Mouse (Mus musculus): Measurements from ENCODE around the gene Adamts14. TPM values are rescaled to one million over a fixed set of nuclear protein-coding genes. Genes with fewer than 3 reads are reported as not detected.

The Adamts14 gene
- polyA plus RNA-seq, 1 experiment from 2014 or later, result 0.28 TPM

DNA sequence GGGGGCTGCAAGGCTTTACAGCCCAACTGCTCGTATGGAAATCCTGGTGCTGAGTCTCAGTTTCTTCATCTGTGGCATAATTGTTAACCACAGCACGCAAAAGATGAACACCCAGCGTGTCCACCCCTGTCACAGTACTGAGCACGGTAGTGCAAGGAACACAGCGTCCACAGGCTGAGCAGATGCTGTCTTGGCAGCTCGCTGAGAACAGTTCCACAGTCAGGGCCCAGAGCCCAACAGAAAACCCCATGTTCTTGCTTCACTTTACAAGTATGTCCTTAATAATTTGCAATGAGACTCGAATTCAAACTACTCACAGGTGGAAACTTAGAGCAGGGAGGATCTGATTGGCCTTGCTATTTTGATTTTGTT is 592 bp upstream of the Adamts14 start:
- Histone ChIP-seq H3K27ac (no peak overlapping the region), H3K9ac (replicated peaks) (peak overlapping the region; percentile 57; the same call in 1 of the 2 replicates), H3K4me2 (replicated peaks) (peak overlapping the region; percentile 96), H3K9me3 (no peaks in the 10 kb centered on the region), H3K4me1 (replicated peaks) (peaks cover 10% of the 10 kb centered on the region; the same call in 1 of the 2 replicates), H3K36me3 (no peaks in the 10 kb centered on the region), H3K4me3 (replicated peaks) (peak overlapping the region; percentile 49), H3K27me3 (peaks cover 47% of the 10 kb centered on the region)
- 48% methylated on average over 7 of the region's 7 CpGs for WGBS
- ATAC-seq, result peak; percentile 7; the same call in 1 of the 2 replicates

DNA sequence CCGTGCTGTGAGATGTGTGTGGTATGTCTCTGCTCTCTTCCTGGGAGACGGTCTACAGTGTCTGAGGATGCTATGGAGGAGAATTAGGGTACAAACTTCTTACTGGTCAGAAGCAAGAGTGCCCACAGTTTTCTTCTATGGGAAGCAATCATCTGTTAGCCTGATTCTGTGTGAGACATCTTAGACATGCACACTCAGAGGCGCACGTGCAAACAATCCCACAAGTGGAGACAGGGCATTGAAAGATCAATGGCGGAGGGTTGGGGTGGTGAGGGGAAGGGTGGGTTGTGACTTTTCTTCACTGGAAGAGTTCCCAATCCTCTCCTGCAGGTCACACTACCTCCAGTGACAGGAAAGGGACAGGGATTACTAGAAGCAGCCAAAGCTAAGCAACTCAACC is 607 bp downstream of the Adamts14 start:
- peak overlapping the region; percentile 96 for H3K4me2 ChIP-seq (replicated peaks)
- no peak; the same call in 1 of the 2 replicates for ATAC-seq
- H3K4me3 ChIP-seq (replicated peaks), result peak overlapping the region; percentile 49
- H3K27me3 ChIP-seq, result peaks cover 47% of the 10 kb centered on the region
- peaks cover 10% of the 10 kb centered on the region; the same call in 1 of the 2 replicates for H3K4me1 ChIP-seq (replicated peaks)
- no peaks in the 10 kb centered on the region for H3K36me3 ChIP-seq
- peak overlapping the region; percentile 57; the same call in 1 of the 2 replicates for H3K9ac ChIP-seq (replicated peaks)
- no peak overlapping the region for H3K27ac ChIP-seq
- 41% methylated on average over 5 of the region's 5 CpGs for WGBS
- no peaks in the 10 kb centered on the region for H3K9me3 ChIP-seq

DNA sequence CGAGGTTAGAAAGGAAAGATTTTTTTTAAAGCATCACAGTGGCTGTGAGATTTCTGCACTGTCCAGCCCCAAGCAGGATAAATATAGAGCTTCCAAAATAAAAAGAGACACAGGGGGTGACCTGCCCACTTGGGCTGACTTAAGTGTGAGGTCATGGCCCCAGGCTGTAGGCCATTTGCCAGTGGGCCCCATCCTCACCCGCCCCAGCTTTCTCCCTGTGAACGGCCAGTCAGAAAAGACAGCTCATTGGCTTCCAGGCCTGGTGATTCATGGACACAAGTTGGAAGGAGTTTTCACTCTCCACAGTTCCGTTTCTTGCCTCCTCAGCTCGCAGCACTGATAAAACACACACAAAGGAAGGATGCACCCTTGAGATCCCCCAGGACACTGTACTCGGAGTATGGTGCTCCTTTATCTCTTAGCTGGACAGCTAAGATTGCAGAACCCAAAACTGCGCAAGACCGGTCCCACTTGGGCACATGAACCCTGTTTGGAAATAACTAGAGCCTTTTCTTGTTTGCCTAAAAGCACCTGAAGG is 1.1 kb downstream of the Adamts14 start:
- no peaks in the 10 kb centered on the region for H3K36me3 ChIP-seq
- H3K4me2 ChIP-seq (replicated peaks), result no peak overlapping the region
- H3K4me1 ChIP-seq (replicated peaks), result peaks cover 10% of the 10 kb centered on the region; the same call in 1 of the 2 replicates
- no peak overlapping the region for H3K27ac ChIP-seq
- peaks cover 47% of the 10 kb centered on the region for H3K27me3 ChIP-seq
- WGBS, result 63% methylated on average over 8 of the region's 8 CpGs
- no peak overlapping the region for H3K4me3 ChIP-seq (replicated peaks)
- H3K9me3 ChIP-seq, result no peaks in the 10 kb centered on the region
- no peak for ATAC-seq
- no peak overlapping the region for H3K9ac ChIP-seq (replicated peaks)

DNA sequence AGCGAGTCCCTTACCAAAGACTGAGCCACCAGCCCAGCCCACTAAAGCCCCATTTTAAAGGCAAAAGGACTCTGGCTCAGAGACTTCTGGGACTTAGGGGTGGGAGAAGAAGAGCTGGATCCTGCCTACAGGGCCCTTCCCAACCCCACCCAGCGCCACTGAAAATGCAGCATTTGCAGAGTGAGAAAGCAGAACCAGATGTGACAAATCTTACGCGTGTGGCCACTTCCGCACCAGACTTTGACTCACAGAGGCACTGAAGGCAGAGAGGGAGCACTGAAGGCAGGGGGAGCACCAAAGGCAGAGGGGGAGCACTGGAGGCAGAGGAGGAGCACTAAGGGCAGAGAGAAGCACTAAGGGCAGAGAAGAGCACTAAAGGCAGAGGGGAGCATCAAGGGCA is 5.9 kb downstream of the Adamts14 start:
- no peaks in the 10 kb centered on the region for H3K9me3 ChIP-seq
- H3K4me2 ChIP-seq (replicated peaks), result no peak overlapping the region
- H3K9ac ChIP-seq (replicated peaks), result no peak overlapping the region
- no peak overlapping the region for H3K27ac ChIP-seq
- no peak for ATAC-seq
- no peaks in the 10 kb centered on the region for H3K36me3 ChIP-seq
- no peak overlapping the region for H3K4me3 ChIP-seq (replicated peaks)
- H3K4me1 ChIP-seq (replicated peaks), result no peaks in the 10 kb centered on the region
- H3K27me3 ChIP-seq, result peaks cover 15% of the 10 kb centered on the region
- 94% methylated on average over 5 of the region's 5 CpGs for WGBS

DNA sequence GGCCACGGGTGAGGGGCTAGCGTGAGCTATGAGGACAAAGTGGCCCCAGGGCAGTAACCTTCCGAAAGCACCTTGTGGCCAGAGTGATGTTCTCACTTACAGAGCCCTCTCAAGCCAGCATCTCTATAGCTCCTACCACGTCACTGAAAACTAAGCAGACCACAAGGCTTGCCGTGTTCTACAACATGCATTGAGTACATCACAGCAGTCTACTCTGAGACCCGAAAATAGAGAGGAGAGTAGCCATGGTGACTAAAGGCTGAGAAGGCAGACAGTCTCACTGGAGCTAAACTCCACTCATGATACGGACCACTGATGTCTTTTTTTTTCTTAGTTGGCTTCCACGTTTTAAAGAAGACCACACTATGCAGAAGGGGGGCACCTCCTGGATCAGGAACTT is 9.6 kb downstream of the Adamts14 start:
- no peak overlapping the region for H3K4me3 ChIP-seq (replicated peaks)
- H3K4me2 ChIP-seq (replicated peaks), result no peak overlapping the region
- no peak for ATAC-seq
- no peaks in the 10 kb centered on the region for H3K4me1 ChIP-seq (replicated peaks)
- H3K27me3 ChIP-seq, result no peaks in the 10 kb centered on the region
- no peaks in the 10 kb centered on the region for H3K9me3 ChIP-seq
- H3K27ac ChIP-seq, result no peak overlapping the region
- no peak overlapping the region for H3K9ac ChIP-seq (replicated peaks)
- H3K36me3 ChIP-seq, result no peaks in the 10 kb centered on the region
- 84% methylated on average over 8 of the region's 8 CpGs for WGBS

DNA sequence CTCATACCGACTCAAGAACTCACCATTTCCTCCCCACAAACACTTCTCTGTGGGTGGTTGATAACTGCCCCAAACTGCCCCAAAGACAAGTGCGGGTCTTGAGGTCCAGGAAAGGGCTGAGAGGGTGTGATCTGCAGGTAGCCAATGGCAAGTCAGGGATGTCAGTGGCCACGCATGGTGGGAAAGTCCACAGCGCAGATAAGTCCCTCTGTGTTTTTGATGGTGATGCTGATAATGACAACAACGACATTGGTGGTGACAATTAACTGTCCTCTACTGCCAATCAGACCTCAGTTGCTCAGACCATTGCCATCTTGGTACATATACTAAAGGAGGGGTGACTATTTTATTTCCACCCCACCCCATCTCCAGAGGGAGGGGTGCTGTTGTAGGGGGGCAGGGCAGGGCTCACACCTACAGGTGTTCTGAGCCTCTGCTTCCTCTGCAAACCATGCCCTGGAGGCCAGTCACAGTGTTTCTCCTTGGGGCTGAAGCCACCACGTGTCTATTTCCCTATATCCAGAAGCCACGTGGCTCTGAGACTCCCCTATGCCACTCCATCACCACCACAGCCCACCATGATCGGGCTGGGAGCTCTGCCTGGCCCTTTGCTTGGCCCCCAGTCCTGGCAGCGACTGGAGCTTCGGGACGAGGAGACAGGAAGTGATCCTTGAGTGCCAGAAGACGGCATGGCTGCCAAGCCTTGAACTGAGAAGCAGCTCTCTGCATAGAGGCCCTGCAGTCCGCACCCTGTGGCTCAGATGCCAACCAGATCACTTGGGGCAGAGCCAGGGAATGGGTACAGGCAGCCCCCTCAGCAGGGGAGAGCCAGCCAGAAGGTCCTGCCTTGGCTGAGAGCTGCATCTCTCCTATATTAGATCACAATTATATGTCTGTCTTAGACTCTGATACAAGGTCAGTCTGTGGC is 11.7 kb downstream of the Adamts14 start:
- ATAC-seq, result no peak
- Histone ChIP-seq H3K27me3 (no peaks in the 10 kb centered on the region), H3K9me3 (no peaks in the 10 kb centered on the region), H3K9ac (replicated peaks) (no peak overlapping the region), H3K27ac (no peak overlapping the region), H3K4me1 (replicated peaks) (no peaks in the 10 kb centered on the region), H3K4me3 (replicated peaks) (no peak overlapping the region), H3K36me3 (no peaks in the 10 kb centered on the region), H3K4me2 (replicated peaks) (no peak overlapping the region)
- WGBS, result 80% methylated on average over 13 of the region's 13 CpGs

DNA sequence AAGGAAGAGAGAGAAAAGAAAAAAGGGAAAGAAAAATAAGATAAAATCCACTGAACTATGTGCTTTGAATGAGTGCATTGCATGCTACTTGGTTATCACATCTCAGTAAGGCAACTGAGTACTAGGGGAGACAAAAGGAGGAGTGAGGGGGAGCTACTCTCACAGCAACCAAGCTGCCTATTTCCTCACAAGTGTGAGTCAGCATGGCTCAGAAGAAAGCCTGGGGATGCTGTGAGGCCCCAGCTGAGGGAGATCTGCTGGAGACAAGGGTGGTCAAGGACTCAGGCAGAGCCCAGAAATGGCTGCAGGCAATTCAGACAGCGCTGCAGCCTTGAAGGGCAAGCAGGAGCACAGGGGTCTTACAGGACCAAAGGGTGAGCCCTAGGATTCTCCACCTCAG is 15.1 kb downstream of the Adamts14 start:
- H3K4me1 ChIP-seq (replicated peaks), result no peaks in the 10 kb centered on the region
- H3K27me3 ChIP-seq, result no peaks in the 10 kb centered on the region
- H3K9me3 ChIP-seq, result no peaks in the 10 kb centered on the region
- no peak overlapping the region for H3K4me2 ChIP-seq (replicated peaks)
- no peak overlapping the region for H3K4me3 ChIP-seq (replicated peaks)
- H3K9ac ChIP-seq (replicated peaks), result no peak overlapping the region
- H3K36me3 ChIP-seq, result no peaks in the 10 kb centered on the region
- no peak overlapping the region for H3K27ac ChIP-seq
- 81% methylated on average over 1 of the region's 1 CpGs for WGBS
- ATAC-seq, result no peak

DNA sequence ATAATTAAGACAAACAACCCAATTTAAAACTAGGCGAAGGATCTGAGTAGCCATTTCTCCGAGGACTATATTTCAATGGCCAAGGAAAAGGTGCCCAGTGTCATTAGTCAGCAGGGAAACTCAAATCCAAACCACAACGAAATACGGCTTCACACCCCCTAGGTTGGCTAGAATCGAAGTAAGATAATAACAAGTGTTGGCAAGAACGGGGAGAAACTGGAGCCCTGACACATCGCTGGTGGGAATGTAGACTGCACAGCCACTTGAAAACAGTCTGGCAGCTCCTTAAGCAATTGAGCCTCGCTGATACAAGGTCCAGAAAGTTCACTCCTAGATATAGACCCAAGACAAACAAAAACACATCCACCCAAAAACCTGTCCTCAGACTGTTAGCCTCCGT is 16.6 kb downstream of the Adamts14 start:
- ATAC-seq, result no peak
- Histone ChIP-seq H3K27ac (no peak overlapping the region), H3K4me2 (replicated peaks) (no peak overlapping the region), H3K36me3 (no peaks in the 10 kb centered on the region), H3K9ac (replicated peaks) (no peak overlapping the region), H3K27me3 (no peaks in the 10 kb centered on the region), H3K4me3 (replicated peaks) (no peak overlapping the region), H3K9me3 (no peaks in the 10 kb centered on the region), H3K4me1 (replicated peaks) (no peaks in the 10 kb centered on the region)
- WGBS, result 95% methylated on average over 9 of the region's 9 CpGs

DNA sequence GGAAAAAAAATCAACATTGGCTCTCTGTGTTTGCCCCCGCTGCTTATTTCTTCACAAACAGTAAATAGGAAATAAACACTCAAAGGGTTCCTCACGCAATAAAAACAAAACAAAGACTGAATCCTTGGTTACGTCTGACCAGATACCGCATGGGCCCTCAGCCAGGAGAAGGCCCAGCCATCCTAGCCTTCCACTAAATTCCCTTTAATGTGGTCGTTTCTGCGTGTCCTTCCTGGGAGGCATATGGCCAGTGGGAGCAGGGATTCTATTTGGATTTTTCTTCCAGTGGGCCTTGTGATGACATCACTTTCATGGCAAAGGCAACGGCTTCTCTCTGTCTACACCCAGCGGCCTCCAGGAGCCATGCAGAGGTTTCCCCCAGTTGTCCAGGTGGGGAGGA is 18.0 kb downstream of the Adamts14 start:
- no peak overlapping the region for H3K27ac ChIP-seq
- WGBS, result 87% methylated on average over 8 of the region's 8 CpGs

DNA sequence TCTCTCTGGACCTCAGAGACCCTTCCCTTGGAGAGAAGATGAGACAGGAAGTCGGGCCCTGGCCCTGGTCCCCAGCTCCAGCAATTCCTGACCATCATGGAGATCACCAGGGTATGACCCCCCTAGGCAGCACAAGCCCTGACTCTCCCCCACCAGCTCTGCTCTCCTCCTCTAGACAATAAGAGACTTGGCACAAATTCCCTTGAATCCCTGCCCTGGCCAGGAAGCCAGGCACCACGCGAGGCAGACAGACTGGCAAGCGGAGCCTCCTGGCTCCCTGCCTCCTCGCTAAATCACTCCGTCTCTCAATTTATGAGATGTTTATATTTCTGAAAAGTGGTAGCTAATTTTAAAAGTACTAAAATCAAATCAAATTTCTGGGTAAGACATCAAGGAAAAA is 18.5 kb downstream of the Adamts14 start:
- ATAC-seq, result no peak
- Histone ChIP-seq H3K4me2 (replicated peaks) (no peak overlapping the region), H3K36me3 (no peaks in the 10 kb centered on the region), H3K9me3 (no peaks in the 10 kb centered on the region), H3K27me3 (no peaks in the 10 kb centered on the region), H3K9ac (replicated peaks) (no peak overlapping the region), H3K27ac (no peak overlapping the region), H3K4me3 (replicated peaks) (no peak overlapping the region), H3K4me1 (replicated peaks) (0 out of 2 replicates have a peak, but pooled peaks cover 4% of the 10 kb centered on the region)
- 88% methylated on average over 6 of the region's 6 CpGs for WGBS

More for the DNA sequence above, 18.0 kb downstream of the Adamts14 start:
- no peak overlapping the region for H3K4me2 ChIP-seq (replicated peaks)
- H3K9me3 ChIP-seq, result no peaks in the 10 kb centered on the region
- H3K9ac ChIP-seq (replicated peaks), result no peak overlapping the region
- H3K36me3 ChIP-seq, result no peaks in the 10 kb centered on the region
- H3K27me3 ChIP-seq, result no peaks in the 10 kb centered on the region
- no peaks in the 10 kb centered on the region for H3K4me1 ChIP-seq (replicated peaks)
- no peak overlapping the region for H3K4me3 ChIP-seq (replicated peaks)
- ATAC-seq, result no peak

DNA sequence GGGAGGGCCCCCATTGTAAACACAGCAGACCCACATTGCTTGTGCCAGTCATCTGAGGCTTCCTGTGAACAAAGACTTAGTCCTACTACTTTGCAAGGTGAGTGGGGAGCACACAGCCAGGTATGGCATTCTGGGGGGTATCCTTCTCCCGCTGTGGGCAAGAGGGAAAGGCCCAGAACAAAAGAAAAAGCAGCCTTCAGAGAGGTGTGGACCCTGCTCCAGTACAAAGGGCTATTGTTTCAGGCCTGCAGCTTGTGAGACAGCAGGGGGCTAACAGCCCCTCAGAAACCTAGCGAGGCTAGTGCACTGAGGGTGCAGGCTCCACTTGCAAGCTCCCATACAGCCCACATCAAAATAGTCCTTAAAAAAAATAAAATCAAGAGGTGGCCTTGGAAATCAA is 23.3 kb downstream of the Adamts14 start:
- no peaks in the 10 kb centered on the region for H3K36me3 ChIP-seq
- no peak overlapping the region for H3K27ac ChIP-seq
- no peak overlapping the region for H3K4me3 ChIP-seq (replicated peaks)
- H3K9me3 ChIP-seq, result no peaks in the 10 kb centered on the region
- no peak overlapping the region for H3K9ac ChIP-seq (replicated peaks)
- 29% methylated on average over 2 of the region's 2 CpGs for WGBS
- no peak overlapping the region for H3K4me2 ChIP-seq (replicated peaks)
- 0 out of 2 replicates have a peak, but pooled peaks cover 7% of the 10 kb centered on the region for H3K4me1 ChIP-seq (replicated peaks)
- no peaks in the 10 kb centered on the region for H3K27me3 ChIP-seq
- no peak for ATAC-seq

DNA sequence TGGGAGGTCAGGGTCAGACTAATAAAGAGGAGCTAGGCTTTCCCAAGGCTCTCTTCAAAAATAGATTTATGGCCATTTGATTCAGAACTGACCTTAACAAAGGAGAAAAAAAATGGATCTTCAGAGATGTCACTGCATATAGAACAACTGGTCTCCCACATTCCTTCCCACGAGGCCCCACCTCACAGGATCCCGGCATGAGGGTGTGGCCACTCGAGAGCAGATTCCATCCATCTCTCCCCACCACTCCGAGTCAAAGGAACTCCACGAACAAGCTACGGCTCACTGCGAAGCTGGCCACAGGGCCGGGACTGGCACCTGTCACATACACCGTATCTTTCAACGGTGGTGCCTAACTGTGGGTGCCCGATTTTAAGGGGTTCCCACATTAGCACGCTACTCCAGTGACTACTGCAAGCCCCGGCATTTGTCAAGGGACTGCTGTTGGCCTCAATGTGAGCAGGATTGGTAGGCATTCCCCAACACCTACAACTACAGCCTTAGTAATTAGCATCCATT is 24.6 kb downstream of the Adamts14 start:
- no peak for ATAC-seq
- 87% methylated on average over 13 of the region's 13 CpGs for WGBS
- H3K9ac ChIP-seq (replicated peaks), result no peak overlapping the region

More for the DNA sequence above, 24.6 kb downstream of the Adamts14 start:
- no peaks in the 10 kb centered on the region for H3K36me3 ChIP-seq
- H3K27me3 ChIP-seq, result no peaks in the 10 kb centered on the region
- no peak overlapping the region for H3K4me3 ChIP-seq (replicated peaks)
- H3K27ac ChIP-seq, result no peak overlapping the region
- H3K4me1 ChIP-seq (replicated peaks), result 0 out of 2 replicates have a peak, but pooled peaks cover 7% of the 10 kb centered on the region
- no peaks in the 10 kb centered on the region for H3K9me3 ChIP-seq
- no peak overlapping the region for H3K4me2 ChIP-seq (replicated peaks)
